9 mouse cellular contexts compared by ENCODE assay signal in genomic region chr7:66310670-66311656, GRCm38 (mm10). TPM values are rescaled to one million over a fixed set of nuclear protein-coding genes. Genes with fewer than 3 reads are reported as not detected.
A peak's percentile ranks its signal among the peaks of the same experiment; 100 is the strongest.
DNase-seq lines count a peak whose midpoint lies in the region; ATAC-seq lines count a peak whose summit lies in the region.
"Had no signal": no experiment of that assay in that cellular context is flagged by ENCODE, and none has a peak within 500 bp of the region (broad histone marks: within the 10 kb centered on the region; RNA-seq: fewer than 3 reads in every experiment).

No protein-coding gene starts in this region.

- H3K4me3 ChIP-seq in intestine, embryonic 16.5 days (ENCODE audit: low read length): no peak overlapping the region
- H3K4me3 ChIP-seq: neural tube, embryonic 13.5 days had no signal

- no peaks in the 10 kb centered on the region; the same call in 1 of the 2 replicates for H3K9me3 ChIP-seq in intestine, embryonic 16.5 days (ENCODE audit: control insufficient read depth, low read length)
- H3K9me3 ChIP-seq: neural tube, embryonic 13.5 days had no signal

- no peaks in the 10 kb centered on the region for H3K27me3 ChIP-seq in intestine, embryonic 16.5 days (replicated peaks; ENCODE audit: control insufficient read depth, insufficient read depth, low read length)
- H3K27me3 ChIP-seq: neural tube, embryonic 13.5 days had no signal

- DNase-seq in gastrocnemius, adult 18-20 months (ENCODE audit: low spot score): peak; percentile 70
- DNase-seq in gastrocnemius, postnatal 4 days (ENCODE audit: low spot score in 2 of 2): no peak
- DNase-seq in 416B (ENCODE audit: low read depth): peak; percentile 55
- DNase-seq in cerebellum, postnatal 36 days: peak; percentile 8 to 17
- peak; percentile 91 for DNase-seq in lung, postnatal 25 days (ENCODE audit: low spot score)
- DNase-seq in embryo, embryonic 9.5 days (ENCODE audit: extremely low spot score): no peak
- DNase-seq in spleen, adult 12 weeks (ENCODE audit: low spot score): no peak

- peak overlapping the region; percentile 62 for H3K27ac ChIP-seq in intestine, embryonic 16.5 days (ENCODE audit: low read length)
- H3K27ac ChIP-seq: neural tube, embryonic 13.5 days had no signal

- ATAC-seq in intestine, embryonic 16.5 days: peak; percentile 59

- peaks cover 27% of the 10 kb centered on the region for H3K4me1 ChIP-seq in intestine, embryonic 16.5 days (ENCODE audit: control insufficient read depth, insufficient read depth, low read length)
- H3K4me1 ChIP-seq: neural tube, embryonic 13.5 days had no signal

- H3K4me2 ChIP-seq in intestine, embryonic 16.5 days (ENCODE audit: low read depth, low read length): no peak overlapping the region
- H3K4me2 ChIP-seq: neural tube, embryonic 13.5 days had no signal

- H3K36me3 ChIP-seq in intestine, embryonic 16.5 days (ENCODE audit: control insufficient read depth, insufficient read depth, low read length): no peaks in the 10 kb centered on the region
- H3K36me3 ChIP-seq: neural tube, embryonic 13.5 days had no signal

- 0 out of 2 replicates have a peak overlapping the region, but pooled peaks have one; percentile 4 for H3K9ac ChIP-seq in intestine, embryonic 16.5 days (ENCODE audit: low read depth, low read length)
- H3K9ac ChIP-seq: neural tube, embryonic 13.5 days had no signal

- 68% methylated on average over 26 of the region's 26 CpGs for WGBS in intestine, embryonic 16.5 days

RNA-seq across cellular contexts. Expression of gene Gm10974, which starts 54.7 kb away (rescaled TPM):
- total RNA-seq in gastrocnemius, adult 18-20 months (2021): not detected
- total RNA-seq in gastrocnemius, postnatal 4 days (2021): not detected
- polyA plus RNA-seq in intestine, embryonic 16.5 days (2015; fragmentation: Nextera tagmentation; extraction: Ambion mirVana): not detected in 2 replicates
- polyA plus RNA-seq: neural tube, embryonic 13.5 days had no signal

Comparison
In these comparisons a context has a peak if more than half of its experiments do, and no peak if none do; other contexts are left out.
1. DNase-seq: peak in gastrocnemius, adult 18-20 months (single experiment), 416B (single experiment), cerebellum, postnatal 36 days (2 of 2) and lung, postnatal 25 days (single experiment); none in gastrocnemius, postnatal 4 days (0 of 2), embryo, embryonic 9.5 days (single experiment) and spleen, adult 12 weeks (single experiment).